Comparison of ENCODE assay signal across 10 mouse cellular contexts in genomic region chr6:136887854-136888253, GRCm38 (mm10). TPM values are rescaled to one million over a fixed set of nuclear protein-coding genes. Genes with fewer than 3 reads are reported as not detected.
DNase-seq lines count a peak whose midpoint lies in the region; ATAC-seq lines count a peak whose summit lies in the region.
"Had no signal": no experiment of that assay in that cellular context is flagged by ENCODE, and none has a peak within 500 bp of the region (broad histone marks: within the 10 kb centered on the region; RNA-seq: fewer than 3 reads in every experiment).

No protein-coding gene starts in this region.

- H3K4me3 ChIP-seq in intestine, embryonic 16.5 days (ENCODE audit: low read length): no peak overlapping the region
- H3K4me3 ChIP-seq in forebrain, embryonic 16.5 days (replicated peaks; ENCODE audit: low read length): no peak overlapping the region
- H3K4me3 ChIP-seq: neural tube, embryonic 12.5 days had no signal

- DNase-seq in adrenal gland, postnatal 10 days: peak; percentile 66
- peak; percentile 78 for DNase-seq in gastrocnemius, postnatal 25 days
- DNase-seq in lung, postnatal 25 days (ENCODE audit: low spot score): peak; percentile 78
- no peak for DNase-seq in layer of hippocampus, postnatal 36 days
- DNase-seq in embryo, embryonic 10.5 days (ENCODE audit: low spot score): no peak
- no peak for DNase-seq in cerebellum, adult 9-11 months

- peak; percentile 40; the same call in 1 of the 2 replicates for ATAC-seq in intestine, embryonic 16.5 days
- no peak for ATAC-seq in forebrain, embryonic 16.5 days

- H3K27ac ChIP-seq in intestine, embryonic 16.5 days (ENCODE audit: low read length): peak overlapping the region; percentile 35; the same call in 1 of the 2 replicates
- no peak overlapping the region for H3K27ac ChIP-seq in forebrain, embryonic 16.5 days (ENCODE audit: low read length)
- H3K27ac ChIP-seq: neural tube, embryonic 12.5 days had no signal

- H3K4me1 ChIP-seq in intestine, embryonic 16.5 days (ENCODE audit: control insufficient read depth, insufficient read depth, low read length): peaks cover 6% of the 10 kb centered on the region; the same call in 1 of the 2 replicates
- no peaks in the 10 kb centered on the region for H3K4me1 ChIP-seq in forebrain, embryonic 16.5 days (replicated peaks; ENCODE audit: control insufficient read depth, insufficient read depth, low read length)
- H3K4me1 ChIP-seq: neural tube, embryonic 12.5 days had no signal

- H3K27me3 ChIP-seq in intestine, embryonic 16.5 days (replicated peaks; ENCODE audit: control insufficient read depth, insufficient read depth, low read length): no peaks in the 10 kb centered on the region
- H3K27me3 ChIP-seq in forebrain, embryonic 16.5 days (replicated peaks; ENCODE audit: control insufficient read depth, insufficient read depth, low read length): no peaks in the 10 kb centered on the region
- H3K27me3 ChIP-seq: neural tube, embryonic 12.5 days had no signal

- H3K9ac ChIP-seq in intestine, embryonic 16.5 days (ENCODE audit: low read depth, low read length): no peak overlapping the region
- no peak overlapping the region for H3K9ac ChIP-seq in forebrain, embryonic 16.5 days (replicated peaks; ENCODE audit: low read depth, low read length)
- H3K9ac ChIP-seq: neural tube, embryonic 12.5 days had no signal

- no peaks in the 10 kb centered on the region for H3K9me3 ChIP-seq in intestine, embryonic 16.5 days (ENCODE audit: control insufficient read depth, low read length)
- H3K9me3 ChIP-seq in forebrain, embryonic 16.5 days (ENCODE audit: control insufficient read depth, low read length): no peaks in the 10 kb centered on the region
- H3K9me3 ChIP-seq: G1E; neural tube, embryonic 12.5 days had no signal

- H3K4me2 ChIP-seq in intestine, embryonic 16.5 days (ENCODE audit: low read depth, low read length): no peak overlapping the region
- H3K4me2 ChIP-seq in forebrain, embryonic 16.5 days (ENCODE audit: low read length): no peak overlapping the region
- H3K4me2 ChIP-seq: neural tube, embryonic 12.5 days had no signal

- H3K36me3 ChIP-seq in intestine, embryonic 16.5 days (ENCODE audit: control insufficient read depth, insufficient read depth, low read length): no peaks in the 10 kb centered on the region
- H3K36me3 ChIP-seq in forebrain, embryonic 16.5 days (ENCODE audit: control insufficient read depth, insufficient read depth): no peaks in the 10 kb centered on the region
- H3K36me3 ChIP-seq: G1E; neural tube, embryonic 12.5 days had no signal

- WGBS in intestine, embryonic 16.5 days: 46% methylated on average over 9 of the region's 9 CpGs
- 80% methylated on average over 9 of the region's 9 CpGs for WGBS in forebrain, embryonic 16.5 days

RNA-seq across cellular contexts. Expression of gene Mgp, which starts 12.2 kb away (rescaled TPM):
- total RNA-seq in adrenal gland, postnatal 10 days (2021): 100 to 1,000 TPM; 187 to 232 TPM
- total RNA-seq in gastrocnemius, postnatal 25 days (2021): 100 to 1,000 TPM; 102 to 127 TPM
- polyA plus RNA-seq in intestine, embryonic 16.5 days (2015; fragmentation: Nextera tagmentation; extraction: Ambion mirVana): 93.4 and 97.1 TPM in 2 replicates
- 8.2 and 22.7 TPM in 2 replicates for polyA plus RNA-seq in forebrain, embryonic 16.5 days (2015; fragmentation: Nextera tagmentation; extraction: Ambion mirVana)
- total RNA-seq in layer of hippocampus, postnatal 36 days (2021): 10 to 100 TPM; 16.1 to 37.1 TPM
- polyA plus RNA-seq: G1E had no signal

RNA-seq across cellular contexts. Expression of gene Art4, which starts 30.3 kb away (rescaled TPM):
- 1 to 10 TPM; 5.9 to 7.5 TPM for total RNA-seq in adrenal gland, postnatal 10 days (2021)
- under 1 TPM; 0.18 to 0.54 TPM for total RNA-seq in gastrocnemius, postnatal 25 days (2021)
- 2.8 and 3.1 TPM in 2 replicates for polyA plus RNA-seq in intestine, embryonic 16.5 days (2015; fragmentation: Nextera tagmentation; extraction: Ambion mirVana)
- polyA plus RNA-seq in forebrain, embryonic 16.5 days (2015; fragmentation: Nextera tagmentation; extraction: Ambion mirVana): 0.08 and 0.09 TPM in 2 replicates
- total RNA-seq in layer of hippocampus, postnatal 36 days (2021): not detected

RNA-seq across cellular contexts. Expression of gene Erp27, which starts 34.1 kb away (rescaled TPM):
- under 1 TPM; 0.15 to 0.27 TPM for total RNA-seq in adrenal gland, postnatal 10 days (2021)
- total RNA-seq in gastrocnemius, postnatal 25 days (2021): not detected
- 23.9 and 28.7 TPM in 2 replicates for polyA plus RNA-seq in intestine, embryonic 16.5 days (2015; fragmentation: Nextera tagmentation; extraction: Ambion mirVana)
- 0.24 and 0.34 TPM in 2 replicates for polyA plus RNA-seq in forebrain, embryonic 16.5 days (2015; fragmentation: Nextera tagmentation; extraction: Ambion mirVana)
- 1 to 10 TPM in 1 of 2 experiments, under 1 TPM in 1; 0.80 to 1.1 TPM for total RNA-seq in layer of hippocampus, postnatal 36 days (2021)
- polyA plus RNA-seq: G1E; neural tube, embryonic 12.5 days had no signal

RNA-seq across cellular contexts. Expression of gene Pde6h, which starts 35.8 kb away (rescaled TPM):
- total RNA-seq in adrenal gland, postnatal 10 days (2021): under 1 TPM in 1 of 2 experiments, not detected in 1; 0.60 TPM
- total RNA-seq in gastrocnemius, postnatal 25 days (2021): not detected
- polyA plus RNA-seq in intestine, embryonic 16.5 days (2015; fragmentation: Nextera tagmentation; extraction: Ambion mirVana): 0.40 TPM in 1 of 2 replicates, not detected in the other
- not detected in 2 replicates for polyA plus RNA-seq in forebrain, embryonic 16.5 days (2015; fragmentation: Nextera tagmentation; extraction: Ambion mirVana)
- total RNA-seq in layer of hippocampus, postnatal 36 days (2021): 1 to 10 TPM; 1.5 TPM
- polyA plus RNA-seq: G1E; neural tube, embryonic 12.5 days had no signal

RNA-seq across cellular contexts. Expression of gene Smco3, which starts 52.6 kb away (rescaled TPM):
- total RNA-seq in adrenal gland, postnatal 10 days (2021): under 1 TPM; 0.27 to 0.51 TPM
- total RNA-seq in gastrocnemius, postnatal 25 days (2021): under 1 TPM; 0.24 to 0.26 TPM
- 2.4 and 2.6 TPM in 2 replicates for polyA plus RNA-seq in intestine, embryonic 16.5 days (2015; fragmentation: Nextera tagmentation; extraction: Ambion mirVana)
- 0.54 and 0.91 TPM in 2 replicates for polyA plus RNA-seq in forebrain, embryonic 16.5 days (2015; fragmentation: Nextera tagmentation; extraction: Ambion mirVana)
- total RNA-seq in layer of hippocampus, postnatal 36 days (2021): 10 to 100 TPM in 1 of 2 experiments, 1 to 10 TPM in 1; 7.1 to 10.1 TPM
- polyA plus RNA-seq: G1E had no signal

Comparison
In these comparisons a context has a peak if more than half of its experiments do, and no peak if none do; other contexts are left out.
1. DNase-seq: peak in adrenal gland, postnatal 10 days (single experiment), gastrocnemius, postnatal 25 days (single experiment) and lung, postnatal 25 days (single experiment); none in layer of hippocampus, postnatal 36 days (0 of 2), embryo, embryonic 10.5 days (single experiment) and cerebellum, adult 9-11 months (single experiment).
2. RNA of gene Art4, which starts 30.3 kb away (total RNA-seq): 5.9 to 7.5 TPM in adrenal gland, postnatal 10 days; 0.18 to 0.54 TPM in gastrocnemius, postnatal 25 days and not detected in layer of hippocampus, postnatal 36 days; every median in the first group is over 4 times any median in the second.